Mouse (Mus musculus): ENCODE data around the gene Vtcn1.

- TF ChIP-seq POLR2A (IDR thresholded peaks at IDR 0.05; ENCODE audit: low read depth, low read length) (no peak), CTCF (IDR thresholded peaks at IDR 0.05; ENCODE audit: extremely low read depth, insufficient read depth, insufficient read length, insufficient replicate concordance) (no peak)
Measured at GRCm38 (mm10) chr3:100935521-100935920, 110.3 kb downstream of the Vtcn1 start.
